Mouse (Mus musculus) ES-E14 (cell line): ENCODE measurements around the gene Atp1a4. TPM values are rescaled to one million over a fixed set of nuclear protein-coding genes. Genes with fewer than 3 reads are reported as not detected.

Source experiments
- DNase-seq: peaks from one replicate; pipeline ENCODE4 v3.0.0-alpha.2; 2013; ENCODE audit warnings: low read depth, low spot score
- H3K27ac ChIP-seq: 2 replicates; pipeline ENCODE4 v1.5.1; 2012; ENCODE audit warnings: low read depth, mild to moderate bottlenecking, low read length, moderate library complexity, mixed read lengths; ENCODE audit not compliant: poor library complexity, insufficient read depth, severe bottlenecking
- H3K36me3 ChIP-seq: 2 replicates; pipeline ENCODE4 v1.6.1; 2012; ENCODE audit warnings: mild to moderate bottlenecking, low read length, moderate library complexity, mixed read lengths; ENCODE audit not compliant: control insufficient read depth, poor library complexity, insufficient read depth, severe bottlenecking
- H3K4me1 ChIP-seq, 2 experiments: fragments of 150-350 bp in 1 of 2; sonication (generic) in 1 of 2; 2 replicates each; pipeline ENCODE4 v1.6.1; 2012; ENCODE audit warnings: low read length in 2 of 2, mild to moderate bottlenecking in 1 of 2, mixed read lengths in 1 of 2; ENCODE audit not compliant: control insufficient read depth in 2 of 2, insufficient read depth in 2 of 2, poor library complexity in 1 of 2
- H3K4me3 ChIP-seq, 2 experiments: fragments of 150-350 bp in 1 of 2; sonication (generic) in 1 of 2; 2 replicates each; pipeline ENCODE4 v1.5.1; 2012; ENCODE audit warnings: low read length in 2 of 2, low read depth in 1 of 2, mild to moderate bottlenecking in 1 of 2, mixed read lengths in 1 of 2; ENCODE audit not compliant: insufficient read depth in 1 of 2, poor library complexity in 1 of 2, severe bottlenecking in 1 of 2
- H3K9ac ChIP-seq: 2 replicates; pipeline ENCODE4 v1.6.1; 2012; ENCODE audit warnings: low read depth, mild to moderate bottlenecking, low read length, mixed read lengths; ENCODE audit not compliant: poor library complexity, insufficient read depth, severe bottlenecking
- H3K9me3 ChIP-seq: fragments of 150-350 bp; sonication (generic); 2 replicates; pipeline ENCODE4 v1.6.1; 2012; ENCODE audit warnings: low read depth, mild to moderate bottlenecking, low read length; ENCODE audit not compliant: control insufficient read depth, insufficient read depth
- CHD2 ChIP-seq: IDR thresholded peaks from 2 replicates; pipeline ENCODE4 v1.6.1; 2014; ENCODE audit warnings: mild to moderate bottlenecking, low read depth, low read length, inconsistent platforms
- HCFC1 ChIP-seq: IDR thresholded peaks from 2 replicates; pipeline ENCODE4 v1.6.1; 2012; ENCODE audit warnings: low read length, inconsistent platforms, borderline replicate concordance; ENCODE audit not compliant: insufficient read depth
- MAFK ChIP-seq: IDR thresholded peaks from 2 replicates; pipeline ENCODE4 v1.6.1; 2014; ENCODE audit warnings: mild to moderate bottlenecking, low read depth, low read length, inconsistent platforms; ENCODE audit not compliant: insufficient read depth
- ZC3H11A ChIP-seq: IDR thresholded peaks from 2 replicates; pipeline ENCODE4 v1.6.1; 2012; ENCODE audit warnings: low read depth, mild to moderate bottlenecking, inconsistent platforms, low read length, borderline replicate concordance
- ZNF384 ChIP-seq: IDR thresholded peaks from 2 replicates; pipeline ENCODE4 v1.6.1; 2012; ENCODE audit warnings: low read depth, low read length, inconsistent platforms
- in situ Hi-C, 2 experiments: fragments of 600-800 bp; cut with MboI; formaldehyde crosslinking; loops; one replicate each; pipeline ENCODE4 v1.15.1; 2025; ENCODE audit warnings: low sequenced_read_pairs in 2 of 2, inconsistent platforms in 1 of 2; ENCODE audit not compliant: unreplicated experiment in 2 of 2
- total RNA-seq: library from RNA; depleted of rRNA; stranded (reverse); fragments of 300-350 nt; gene quantifications from 2 replicates; pipeline ENCODE4 v1.2.3, GENCODE M21; 2012

Atp1a4 gene
- total RNA-seq, 1 experiment = 2.2 TPM

- Histone ChIP-seq H3K36me3 (no peaks in the 10 kb centered on the region), H3K4me1 (peaks cover 5 to 13% of the 10 kb centered on the region in 2 experiments; a peak in 2 of 4 replicates), H3K27ac (no peak overlapping the region), H3K4me3 (no peak overlapping the region), H3K9me3 (no peaks in the 10 kb centered on the region), H3K9ac (no peak overlapping the region)
- in situ Hi-C loops = no loop called here
- TF ChIP-seq ZC3H11A = no peak
- TF ChIP-seq MAFK = no peak
- no peak for TF ChIP-seq CHD2
- TF ChIP-seq HCFC1 = no peak
- no peak for TF ChIP-seq ZNF384
- no peak for DNase-seq
Measured at GRCm38 (mm10) chr1:172220414-172220813, 37.8 kb downstream of the Atp1a4 start.

- Histone ChIP-seq H3K36me3 (no peaks in the 10 kb centered on the region), H3K9me3 (no peaks in the 10 kb centered on the region), H3K4me1 (peaks cover 5 to 13% of the 10 kb centered on the region in 2 experiments; a peak in 2 of 4 replicates), H3K27ac (no peak within 1 kb of the TSS), H3K4me3 (no peak within 1 kb of the TSS), H3K9ac (no peak within 1 kb of the TSS)
- no peak for DNase-seq
- TF ChIP-seq HCFC1 = no peak
- TF ChIP-seq CHD2 = no peak
- TF ChIP-seq MAFK = no peak
- no peak for TF ChIP-seq ZNF384
- TF ChIP-seq ZC3H11A = no peak
- in situ Hi-C loops = no loop called here
Measured at GRCm38 (mm10) chr1:172219451-172220406, 38.5 kb downstream of the Atp1a4 start, which contains the start of gene Casq1. Gene Casq1 (minus strand): TSS chr1:172219868.

- Histone ChIP-seq H3K27ac (no peak overlapping the region), H3K4me3 (no peak overlapping the region; a peak in 1 of 4 replicates), H3K9me3 (no peaks in the 10 kb centered on the region), H3K4me1 (peaks cover 5 to 17% of the 10 kb centered on the region in 2 experiments; a peak in 3 of 4 replicates), H3K9ac (no peak overlapping the region), H3K36me3 (no peaks in the 10 kb centered on the region)
- TF ChIP-seq MAFK (no peak), HCFC1 (no peak), ZNF384 (no peak), CHD2 (no peak), ZC3H11A (no peak)
- in situ Hi-C loops = no loop called here
- no peak for DNase-seq
Measured at GRCm38 (mm10) chr1:172218164-172218910, 39.9 kb downstream of the Atp1a4 start.

DNA sequence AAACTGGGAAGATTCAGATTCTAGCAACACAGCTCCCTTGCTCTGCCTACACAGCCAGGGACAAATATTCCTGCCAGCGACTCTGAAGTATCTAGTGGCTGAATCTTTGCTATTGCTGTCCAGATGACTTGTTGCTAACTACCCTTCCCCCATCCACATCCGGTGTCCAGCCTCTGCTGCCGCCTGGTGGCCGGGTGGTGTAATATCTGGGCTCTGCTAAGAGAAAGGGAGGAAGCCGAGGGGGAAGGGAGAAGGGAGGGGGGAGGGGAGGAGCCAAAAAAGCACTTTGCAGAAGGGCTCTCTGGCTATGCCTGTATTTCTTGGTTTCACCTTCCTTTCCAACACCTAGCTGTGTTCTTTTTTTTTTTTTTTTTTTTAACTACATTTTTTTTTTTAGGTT is 41.1 kb downstream of the Atp1a4 start:
- Histone ChIP-seq H3K36me3 (no peaks in the 10 kb centered on the region), H3K9me3 (no peaks in the 10 kb centered on the region), H3K4me1 (peaks cover 8 to 24% of the 10 kb centered on the region in 2 experiments), H3K4me3 (peak overlapping the region in 1 of 2 experiments; percentile 29; a peak in 2 of 4 replicates), H3K9ac (peak overlapping the region; percentile 60; the same call in 1 of the 2 replicates), H3K27ac (peak overlapping the region; percentile 65; the same call in 1 of the 2 replicates)
- in situ Hi-C loops = no loop called here
- TF ChIP-seq MAFK (no peak), CHD2 (peak; percentile 86), ZC3H11A (no peak), HCFC1 (peak; percentile 60; the same call in 1 of the 2 replicates), ZNF384 (no peak)
- DNase-seq = peak; percentile 97
